Mouse (Mus musculus) megakaryocyte-erythroid progenitor cell, adult 5-6 weeks (primary cell): ENCODE data around the gene Tmem259. TPM values are rescaled to one million over a fixed set of nuclear protein-coding genes. Genes with fewer than 3 reads are reported as not detected.

Experiments used
- ATAC-seq: replicated peaks from 2 replicates; pipeline ENCODE4 v1.8.0; 2016; ENCODE audit warnings: mild to moderate bottlenecking, inconsistent platforms; ENCODE audit not compliant: severe bottlenecking, poor library complexity, low FRiP score, low TSS enrichment
- total RNA-seq, 2 experiments: library from RNA; stranded (forward) in 1 of 2; stranded (reverse) in 1 of 2; fragments of 200-1000, 215-1000 nt in 1 of 2; fragments of >200 nt in 1 of 2; fragmentation: Nextera tagmentation in 1 of 2; gene quantifications; 2 replicates each; pipeline ENCODE4 v1.2.3; 2014 to 2017

Gene Tmem259
- total RNA-seq, 2 experiments from 2014 or later: 63.9 to 75.5 TPM

- ATAC-seq: no peak
Measured at GRCm38 (mm10) chr10:79989870-79990269, 5.7 kb upstream of the Tmem259 start.

- no peak for ATAC-seq
Measured at GRCm38 (mm10) chr10:79989272-79989786, 5.2 kb upstream of the Tmem259 start.

GRCm38 (mm10) chr10:79988506-79989271, 4.6 kb upstream of the Tmem259 start, which contains the start of gene Cnn2:
Gene Cnn2 (plus strand): TSS chr10:79988584.
- ATAC-seq: no peak

DNA sequence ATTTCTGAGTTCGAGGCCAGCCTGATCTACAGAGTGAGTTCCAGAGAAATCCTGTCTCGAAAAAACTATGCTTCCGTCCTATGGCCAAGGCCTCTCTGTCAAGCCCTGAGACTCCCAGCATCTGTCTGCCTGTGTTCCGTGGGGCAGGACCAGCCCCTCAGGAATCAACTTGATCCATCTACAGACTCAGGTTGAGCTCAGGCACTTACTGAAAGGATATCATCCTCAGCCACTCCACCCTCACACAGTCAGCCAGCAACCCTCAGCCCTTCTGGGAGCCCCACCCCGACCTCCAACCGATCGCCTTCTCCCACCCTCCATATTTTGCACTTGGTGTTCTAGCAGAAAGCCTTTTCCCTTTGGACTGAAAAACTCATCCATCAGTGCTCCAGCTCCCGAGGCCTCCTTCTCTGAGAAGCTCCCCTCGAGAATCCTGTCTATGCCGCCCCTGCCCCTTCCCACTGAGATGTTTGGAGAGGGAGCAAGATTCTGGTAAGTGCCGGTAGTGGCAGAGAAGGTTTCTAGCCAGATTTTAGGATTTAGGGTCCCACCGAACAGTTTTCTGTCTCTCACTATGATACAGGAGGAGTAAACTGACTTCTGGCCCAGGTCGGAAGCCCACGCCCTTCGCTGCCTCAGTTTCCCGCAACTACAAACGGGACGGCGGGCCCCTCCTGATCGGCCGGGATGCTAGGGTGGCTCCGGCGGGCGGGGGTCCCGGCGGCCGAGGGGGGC, 3.8 kb upstream of the Tmem259 start:
- ATAC-seq: no peak

GRCm38 (mm10) chr10:79986963-79987362, 2.8 kb upstream of the Tmem259 start:
- ATAC-seq: peak; percentile 11; the same call in 1 of the 2 replicates

GRCm38 (mm10) chr10:79986232-79986878, 2.2 kb upstream of the Tmem259 start:
- ATAC-seq: no peak

DNA sequence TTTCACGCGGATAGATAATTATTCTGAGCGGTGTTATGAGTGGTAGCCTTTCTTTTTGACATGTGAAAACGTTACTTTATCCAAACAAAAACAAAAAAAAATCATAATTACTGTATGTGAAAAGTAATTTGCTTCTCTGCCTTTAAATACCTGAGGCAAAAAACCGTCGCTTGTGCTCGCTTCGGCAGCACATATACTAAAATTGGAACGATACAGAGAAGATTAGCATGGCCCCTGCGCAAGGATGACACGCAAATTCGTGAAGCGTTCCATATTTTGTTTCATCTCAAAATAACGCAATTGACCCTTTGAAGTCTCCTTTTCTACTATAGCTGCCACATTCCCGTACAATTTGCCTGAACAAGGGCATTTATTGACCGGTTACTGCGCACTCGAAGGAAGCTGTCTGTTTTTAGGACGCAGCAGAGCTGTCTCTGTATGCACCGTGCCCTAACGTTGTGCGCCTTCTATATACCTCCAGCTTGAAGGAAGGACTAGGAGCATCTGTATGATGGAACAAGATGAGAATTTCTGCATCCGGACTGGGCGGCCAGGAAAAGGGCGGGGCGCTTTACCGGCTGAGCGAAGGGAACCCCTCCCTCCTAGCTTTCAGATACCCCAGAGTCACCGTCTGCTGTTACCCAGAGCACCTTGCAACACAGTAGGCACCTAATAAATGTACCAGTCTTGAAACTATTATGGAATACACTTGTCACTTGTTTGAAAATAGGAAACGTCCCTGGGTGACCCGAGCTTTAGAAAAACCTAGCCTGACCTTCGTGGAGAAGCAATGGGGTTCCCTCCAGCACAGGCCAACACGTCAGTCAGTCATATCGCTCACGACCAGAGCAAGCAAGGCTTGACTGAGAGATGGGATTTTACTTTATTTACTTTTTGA, 1.5 kb upstream of the Tmem259 start:
- ATAC-seq: peak; percentile 7; the same call in 1 of the 2 replicates

DNA sequence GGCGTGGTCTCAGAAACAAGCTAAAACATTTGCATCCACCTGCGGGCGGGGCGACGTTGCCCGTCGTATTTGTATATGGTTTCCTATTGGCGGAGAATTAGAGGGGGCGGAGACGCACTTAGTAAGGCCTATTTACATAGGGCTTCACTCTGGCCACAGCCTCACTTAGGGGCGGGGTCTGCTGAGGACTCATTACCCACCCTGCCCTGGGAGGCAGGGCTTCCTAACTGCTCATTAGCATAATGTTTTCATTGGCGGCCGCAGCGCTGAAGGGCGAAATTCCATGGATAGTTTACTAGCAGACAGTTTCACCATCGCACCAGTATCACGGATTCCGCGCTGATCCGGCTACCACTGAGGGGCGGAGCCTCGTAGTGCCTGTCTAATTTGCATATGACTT, 741 bp upstream of the Tmem259 start:
- peak; percentile 79 for ATAC-seq

GRCm38 (mm10) chr10:79983670-79984069, 460 bp downstream of the Tmem259 start:
- no peak for ATAC-seq

DNA sequence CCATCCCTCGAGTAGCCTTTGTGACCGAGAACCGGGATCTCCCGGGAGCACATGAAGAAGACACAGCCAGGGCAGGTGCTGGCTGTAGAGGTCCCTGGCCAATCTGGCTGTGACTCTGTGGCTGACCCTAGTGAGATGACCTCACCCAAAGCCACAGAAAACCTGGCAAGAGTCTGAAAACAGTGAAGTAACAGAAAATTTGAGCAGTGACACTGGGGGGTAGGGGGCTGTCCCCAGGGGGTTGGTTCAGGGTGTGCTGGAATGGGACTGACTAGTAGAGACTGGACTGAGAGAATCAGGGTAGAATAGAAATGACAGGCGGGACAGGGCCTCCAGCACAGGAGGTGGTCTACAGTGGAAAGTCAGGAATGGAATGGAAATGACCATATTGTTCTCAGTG, 925 bp downstream of the Tmem259 start:
- ATAC-seq: no peak

DNA sequence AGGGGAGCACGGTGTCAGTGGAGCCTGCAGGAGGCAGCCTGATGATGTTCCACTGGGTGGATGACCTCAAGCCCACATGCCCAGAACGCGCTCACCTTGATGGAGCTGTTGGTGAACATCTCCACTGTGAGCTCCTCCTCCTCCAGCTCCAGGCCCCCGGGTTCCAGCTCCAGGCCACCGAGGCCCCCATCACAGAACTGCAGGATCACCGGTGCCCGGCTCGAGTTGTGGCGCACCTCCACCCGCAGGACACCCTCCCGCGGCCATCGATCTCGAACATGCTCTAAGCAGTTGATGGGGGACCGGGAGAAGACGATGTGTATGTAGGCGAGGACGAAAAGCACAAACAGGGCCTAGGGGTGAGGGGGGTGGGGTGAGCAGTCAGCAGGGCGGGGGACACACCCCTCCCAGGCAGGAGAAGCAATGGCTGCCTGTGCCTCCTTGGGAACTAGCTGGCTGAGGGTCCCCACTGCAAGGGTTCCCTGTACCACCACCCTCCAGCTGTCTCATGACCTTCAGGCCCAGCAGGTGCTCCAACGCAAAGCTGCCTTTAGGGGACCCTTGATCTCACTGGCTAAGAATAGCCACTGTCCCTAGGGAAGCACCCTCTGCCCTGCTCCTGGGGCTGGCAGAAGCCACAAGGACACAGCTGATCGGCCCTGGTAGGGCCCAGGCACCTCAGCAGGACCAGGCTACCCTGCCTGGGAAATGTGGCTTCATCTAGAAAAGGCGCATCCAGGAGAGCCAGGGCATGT, 4.6 kb downstream of the Tmem259 start:
- ATAC-seq: no peak

DNA sequence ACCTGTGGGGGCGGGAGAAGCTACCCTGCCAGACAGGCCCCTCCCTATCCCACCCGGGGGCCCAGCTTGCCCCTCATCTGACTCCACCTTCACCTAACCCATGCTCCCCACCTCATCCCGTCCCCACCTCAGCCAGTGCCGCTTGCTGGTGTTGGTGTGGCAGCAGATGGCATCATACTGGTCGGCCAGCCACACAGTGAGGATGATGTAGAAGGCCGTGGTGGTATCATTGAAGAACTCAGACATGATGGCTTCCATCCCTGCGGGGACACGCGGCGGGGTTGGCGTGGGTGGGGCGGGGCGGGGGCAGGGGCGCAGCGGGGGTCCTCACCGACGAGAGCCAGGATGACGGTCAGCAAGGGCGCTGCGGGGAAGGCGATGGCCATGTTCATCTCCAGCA, 6.1 kb downstream of the Tmem259 start:
- no peak for ATAC-seq

DNA sequence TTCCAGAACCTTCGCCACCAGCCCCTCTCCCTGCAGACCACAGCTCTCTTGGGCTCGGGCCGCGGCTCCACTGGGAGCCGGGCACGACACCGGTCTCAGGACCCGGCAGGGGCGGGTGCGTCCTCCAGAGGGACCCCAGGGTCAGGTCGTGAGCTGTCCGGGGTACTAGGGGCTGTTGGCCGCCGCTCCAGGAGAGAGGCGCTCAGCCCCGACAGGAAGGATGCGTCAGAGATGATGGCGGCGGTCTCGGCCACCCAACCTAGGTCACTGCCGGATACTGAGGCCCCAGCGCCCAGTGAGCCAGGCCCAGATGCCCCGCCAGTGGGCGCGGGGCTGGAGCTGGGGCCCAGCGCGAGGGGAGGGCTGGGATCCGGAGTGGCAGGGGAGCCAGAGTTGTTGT, 6.8 kb downstream of the Tmem259 start:
- ATAC-seq: no peak

GRCm38 (mm10) chr10:79976722-79977107, 7.4 kb downstream of the Tmem259 start:
- ATAC-seq: no peak

DNA sequence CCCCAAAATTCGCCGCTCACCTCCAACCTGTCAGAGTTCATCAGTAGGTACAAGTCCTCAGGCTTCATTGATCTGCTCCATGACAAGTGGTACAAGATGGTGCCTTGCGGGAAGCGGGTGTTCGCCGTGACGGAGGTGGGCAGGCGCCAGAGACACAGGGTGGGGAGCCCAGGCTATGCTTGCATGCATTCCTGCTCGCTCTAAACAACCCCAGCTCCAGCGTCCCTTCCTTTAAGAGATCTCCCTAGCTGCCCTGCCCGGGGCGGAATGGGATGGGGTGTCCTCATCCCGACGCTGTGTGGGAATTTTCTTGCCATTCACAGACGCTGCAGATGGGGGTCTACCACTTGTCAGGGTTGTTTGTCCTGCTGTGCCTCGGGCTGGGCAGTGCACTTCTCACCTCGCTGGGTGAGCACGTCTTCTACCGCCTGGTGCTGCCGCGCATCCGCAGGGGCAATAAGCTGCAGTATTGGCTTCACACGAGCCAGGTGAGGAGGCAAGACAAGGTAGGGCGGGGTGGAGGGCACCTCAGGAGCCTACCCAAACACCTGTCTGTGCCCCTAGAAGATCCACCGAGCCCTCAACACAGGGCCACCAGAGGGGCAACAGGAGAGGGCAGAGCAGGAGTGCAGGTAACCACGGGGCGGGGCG, 7.9 kb downstream of the Tmem259 start:
- ATAC-seq: no peak

DNA sequence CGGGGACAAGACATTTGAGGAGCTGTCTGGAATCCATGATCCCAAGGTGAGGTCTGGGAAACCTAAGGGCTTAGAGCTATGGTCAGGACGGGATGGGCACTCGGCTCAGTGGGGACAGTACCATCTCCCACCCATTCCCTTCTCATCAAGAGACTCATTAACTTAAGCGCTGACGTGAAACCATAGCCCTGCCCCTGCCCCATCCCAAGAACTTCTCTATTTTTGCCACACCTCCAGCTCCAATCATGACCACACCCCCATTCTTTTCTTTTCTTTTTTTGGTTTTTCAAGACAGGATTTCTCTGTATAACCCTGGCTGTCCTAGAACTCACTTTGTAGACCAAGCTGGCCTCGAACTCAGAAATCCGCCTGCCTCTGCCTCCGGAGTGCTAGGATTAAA, 9.5 kb downstream of the Tmem259 start:
- no peak for ATAC-seq

DNA sequence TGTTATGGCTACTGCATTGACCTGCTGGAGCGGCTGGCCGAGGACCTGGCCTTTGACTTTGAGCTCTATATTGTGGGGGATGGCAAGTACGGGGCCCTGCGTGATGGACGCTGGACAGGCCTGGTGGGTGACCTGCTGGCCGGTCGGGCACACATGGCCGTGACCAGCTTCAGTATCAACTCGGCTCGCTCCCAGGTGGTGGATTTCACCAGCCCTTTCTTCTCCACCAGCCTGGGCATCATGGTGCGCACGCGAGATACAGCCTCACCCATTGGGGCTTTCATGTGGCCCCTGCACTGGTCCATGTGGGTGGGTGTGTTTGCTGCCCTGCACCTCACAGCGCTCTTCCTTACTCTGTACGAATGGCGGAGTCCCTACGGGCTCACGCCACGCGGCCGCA, 10.0 kb downstream of the Tmem259 start:
- ATAC-seq: no peak

- no peak for ATAC-seq
Measured at GRCm38 (mm10) chr10:79972831-79973230, 11.3 kb downstream of the Tmem259 start.
